Mouse (Mus musculus): ENCODE measurements around the gene Marf1.

- TF ChIP-seq MAX (IDR thresholded peaks at IDR 0.05; ENCODE audit: low read depth) (no peak), POLR2A (IDR thresholded peaks at IDR 0.05; ENCODE audit: insufficient read length, low read depth) (no peak), MYOG (IDR thresholded peaks at IDR 0.05; ENCODE audit: control insufficient read depth in 1 of 3, insufficient read depth in 1 of 3, insufficient read length in 2 of 3, low read depth in 2 of 3) (no peak), USF1 (IDR thresholded peaks at IDR 0.05; ENCODE audit: low read depth) (no peak), CEBPB (IDR thresholded peaks at IDR 0.05; ENCODE audit: insufficient read depth, poor library complexity, severe bottlenecking) (no peak)
Measured at GRCm38 (mm10) chr16:14082925-14083324, 80.2 kb downstream of the Marf1 start.

All from myocyte (in vitro differentiated cells).